Mouse (Mus musculus) stomach, postnatal 0 days (tissue): Measurements from ENCODE around the gene Sept8.

Experiments
- CTCF ChIP-seq: IDR thresholded peaks from 2 replicates; pipeline ENCODE4 v1.5.1; 2016; ENCODE audit warnings: antibody characterized with exemption, low read depth, mild to moderate bottlenecking, moderate library complexity
- EP300 ChIP-seq: optimal IDR thresholded peaks from 2 replicates; pipeline ENCODE3; 2016; ENCODE audit warnings: antibody characterized with exemption

DNA sequence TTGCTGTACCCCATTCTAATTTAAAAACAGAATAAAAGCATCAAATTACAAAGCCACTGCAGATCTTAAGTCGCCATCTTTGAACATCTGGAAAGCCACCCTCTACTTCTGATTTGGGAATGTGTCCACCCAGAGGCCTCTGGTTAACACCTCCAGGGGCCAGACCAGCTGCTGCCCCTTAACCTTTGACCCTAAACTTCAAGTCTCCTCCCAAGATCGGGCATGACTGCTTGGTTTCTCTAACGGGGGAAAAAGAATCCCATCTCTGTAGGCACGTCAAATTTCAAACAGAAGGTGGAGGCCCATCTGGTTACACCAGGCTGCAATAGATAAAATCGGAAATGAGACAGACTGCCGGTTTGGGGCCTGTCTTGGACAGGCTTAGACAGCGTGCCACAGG lies 41.2 kb upstream of the Sept8 start:
- TF ChIP-seq CTCF = no peak
- no peak for TF ChIP-seq EP300
